Mouse (Mus musculus): ENCODE measurements around the gene Frmd8.
"Not testable (repeated sequence)": the region's sequence is repeated elsewhere in the genome, so short reads cannot be mapped to it uniquely, and the experiment has no call there.

The Frmd8 gene

GRCm38 (mm10) chr19:5823266-5823839 is 51.7 kb downstream of the Frmd8 start:
- DNase-seq = peak; percentile 81

- DNase-seq = no peak
Measured at GRCm38 (mm10) chr19:5822834-5823205, 52.3 kb downstream of the Frmd8 start.

GRCm38 (mm10) chr19:5822174-5822833 is 52.8 kb downstream of the Frmd8 start:
- peak; percentile 39 for DNase-seq

GRCm38 (mm10) chr19:5821847-5822173 is 53.3 kb downstream of the Frmd8 start:
- no peak for DNase-seq

GRCm38 (mm10) chr19:5819549-5819948 is 55.5 kb downstream of the Frmd8 start:
- DNase-seq = peak; percentile 56

- no peak for DNase-seq
Measured at GRCm38 (mm10) chr19:5818590-5818977, 56.5 kb downstream of the Frmd8 start.

GRCm38 (mm10) chr19:5817703-5818589 is 57.1 kb downstream of the Frmd8 start:
- DNase-seq = peak; percentile 88

- DNase-seq = no peak
Measured at GRCm38 (mm10) chr19:5815928-5816327, 59.1 kb downstream of the Frmd8 start.

- no peak for DNase-seq
Measured at GRCm38 (mm10) chr19:5815010-5815409, 60.1 kb downstream of the Frmd8 start.

GRCm38 (mm10) chr19:5814048-5814447 is 61.0 kb downstream of the Frmd8 start:
- DNase-seq = not testable (repeated sequence)

- DNase-seq = no peak
Measured at GRCm38 (mm10) chr19:5813567-5813966, 61.5 kb downstream of the Frmd8 start.

- DNase-seq = peak; percentile 85
Measured at GRCm38 (mm10) chr19:5811771-5812504, 63.1 kb downstream of the Frmd8 start.

GRCm38 (mm10) chr19:5810840-5811563 is 64.1 kb downstream of the Frmd8 start:
- DNase-seq = no peak

- peak; percentile 36 for DNase-seq
Measured at GRCm38 (mm10) chr19:5810103-5810839, 64.8 kb downstream of the Frmd8 start.

GRCm38 (mm10) chr19:5809712-5810089 is 65.4 kb downstream of the Frmd8 start:
- no peak for DNase-seq

- DNase-seq = no peak
Measured at GRCm38 (mm10) chr19:5808955-5809711, 65.9 kb downstream of the Frmd8 start.

- DNase-seq = no peak
Measured at GRCm38 (mm10) chr19:5807740-5808139, 67.3 kb downstream of the Frmd8 start.

GRCm38 (mm10) chr19:5806809-5807205 is 68.3 kb downstream of the Frmd8 start:
- DNase-seq = no peak

- DNase-seq = peak; percentile 52
Measured at GRCm38 (mm10) chr19:5806051-5806808, 68.8 kb downstream of the Frmd8 start.

GRCm38 (mm10) chr19:5804371-5804899 is 70.6 kb downstream of the Frmd8 start:
- peak; percentile 44 for DNase-seq

All from embryo, embryonic 11 days (tissue).